Mouse (Mus musculus) common myeloid progenitor, adult 5-6 weeks (primary cell): ENCODE measurements at regions not wholly inside any gene's neighbourhood (a gene's known extent, or its start where the extent isn't known, plus 50 kb on each side); places are given as distances from the start of the nearest gene placed in this dataset.

Experiments
- ATAC-seq: replicated peaks from 2 replicates; pipeline ENCODE4 v1.8.0; 2016; ENCODE audit warnings: low read depth, mild to moderate bottlenecking, moderate TSS enrichment, inconsistent platforms; ENCODE audit not compliant: poor library complexity, severe bottlenecking

DNA sequence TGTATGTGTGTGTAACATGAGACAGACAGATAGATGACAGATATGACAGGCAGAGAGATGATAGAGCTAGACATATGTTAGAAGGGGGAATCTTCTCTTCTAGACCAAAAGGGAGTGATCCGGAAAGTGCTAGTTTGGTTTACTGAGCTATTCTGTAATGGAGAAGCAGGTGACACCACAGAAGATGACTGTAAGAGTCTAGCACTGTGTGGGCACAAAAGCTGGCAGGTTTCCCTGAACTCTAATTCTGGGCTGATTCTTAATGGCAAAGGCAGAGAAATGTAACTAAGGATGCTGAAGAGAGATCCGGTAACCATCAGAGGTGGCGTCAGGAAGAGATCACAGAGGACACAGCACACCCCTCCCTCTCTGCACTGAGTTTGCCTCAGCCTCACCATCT, 136.2 kb downstream of the Gm815 start:
- ATAC-seq, result no peak

- ATAC-seq, result no peak
These were observed 137.2 kb downstream of the Gm815 start for GRCm38 (mm10) chr19:27022917-27023316.

- no peak for ATAC-seq
These were observed 143.2 kb downstream of the Gm815 start for GRCm38 (mm10) chr19:27028834-27029233.

DNA sequence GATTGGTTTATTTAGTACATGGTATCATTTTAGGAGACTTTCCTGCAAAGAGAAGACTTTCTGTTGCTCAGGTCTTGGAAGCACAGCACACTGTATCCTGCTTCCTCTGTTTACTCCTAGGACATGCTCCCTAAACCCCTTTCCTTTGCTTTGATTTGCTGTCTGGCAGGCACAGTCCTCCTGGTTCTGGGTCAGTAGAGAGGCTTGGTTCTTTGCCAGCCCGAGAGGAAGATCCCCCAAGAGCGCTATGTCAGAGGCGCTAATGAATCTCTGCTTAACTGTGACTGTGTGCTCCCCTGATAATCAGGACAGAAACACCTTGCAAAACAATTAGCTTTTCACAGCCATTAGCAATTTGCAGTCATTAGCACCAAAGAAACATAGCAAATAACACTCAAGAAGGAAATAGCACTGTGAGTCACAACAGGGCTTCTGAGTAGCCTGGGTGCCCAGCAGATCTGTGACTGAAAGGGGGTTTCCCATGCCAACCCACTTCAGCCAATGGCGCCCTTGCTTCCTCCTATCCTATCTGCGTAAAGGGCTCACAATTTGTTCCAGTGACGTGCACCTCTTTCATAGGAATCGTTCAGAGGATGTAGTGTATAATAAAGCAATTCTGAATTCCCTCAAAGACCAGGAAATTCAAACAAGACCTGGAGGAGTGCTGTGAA, 145.5 kb downstream of the Gm815 start:
- ATAC-seq, result no peak

DNA sequence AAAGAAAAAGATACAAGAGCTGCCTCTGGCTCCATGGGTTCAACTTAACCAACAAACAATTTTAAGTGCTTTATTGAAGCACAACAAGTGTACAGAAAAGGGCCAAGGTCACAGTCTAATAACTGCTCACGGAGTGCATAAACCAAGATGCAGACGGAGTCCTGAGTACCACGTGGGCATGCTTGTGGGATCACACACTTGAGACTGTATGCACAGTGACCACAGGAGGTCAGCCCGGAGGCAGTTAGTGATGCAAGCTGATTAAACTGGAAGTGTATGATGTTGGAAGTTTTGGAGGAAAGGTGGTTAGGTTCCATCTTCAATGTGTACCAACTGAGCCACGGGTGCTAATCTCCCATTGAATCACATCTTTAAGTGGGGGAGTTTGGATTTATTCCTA, 146.9 kb downstream of the Gm815 start:
- 0 out of 2 replicates have a peak, but pooled peaks have one; percentile 52 for ATAC-seq

- no peak for ATAC-seq
These were observed 152.6 kb downstream of the Gm815 start for GRCm38 (mm10) chr19:27038298-27038697.

GRCm38 (mm10) chr19:27040321-27041025, 154.8 kb downstream of the Gm815 start:
- ATAC-seq, result no peak

DNA sequence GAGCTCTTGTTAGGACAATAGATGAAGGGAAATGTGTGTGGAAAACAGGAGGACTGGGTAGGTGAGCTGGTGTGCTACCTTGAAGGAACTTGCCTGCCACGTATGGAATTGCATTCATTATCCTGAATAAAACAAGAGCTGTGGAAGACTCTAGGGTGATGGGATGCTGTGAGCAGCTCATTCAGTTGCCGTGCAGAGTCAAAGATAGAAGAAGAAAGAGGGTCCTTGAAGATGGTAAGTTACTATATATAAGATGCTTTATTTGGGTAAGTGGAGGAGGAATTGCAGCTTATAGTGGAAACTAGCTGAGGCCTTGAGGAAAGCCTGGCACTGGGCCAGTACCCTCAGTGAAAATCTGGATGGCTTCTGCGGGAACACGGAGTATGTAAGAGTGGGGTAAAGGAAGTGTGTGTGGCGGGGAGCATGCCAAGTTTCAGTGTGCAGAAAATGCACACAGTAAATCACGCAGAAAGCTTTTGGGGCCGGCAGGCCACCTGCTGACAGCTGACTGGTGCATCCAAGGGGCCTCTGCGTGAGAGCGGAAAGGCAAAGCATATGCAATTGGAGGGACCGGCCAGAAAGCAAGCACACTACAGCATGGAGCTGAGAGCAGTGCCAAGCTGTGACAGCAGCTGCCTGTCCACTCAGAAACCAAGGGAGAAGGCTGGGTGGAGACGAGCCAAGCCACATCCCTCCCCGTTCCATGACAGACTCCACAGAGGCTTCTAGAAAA, 149.7 kb upstream of the Vldlr start:
- ATAC-seq, result peak; percentile 90

DNA sequence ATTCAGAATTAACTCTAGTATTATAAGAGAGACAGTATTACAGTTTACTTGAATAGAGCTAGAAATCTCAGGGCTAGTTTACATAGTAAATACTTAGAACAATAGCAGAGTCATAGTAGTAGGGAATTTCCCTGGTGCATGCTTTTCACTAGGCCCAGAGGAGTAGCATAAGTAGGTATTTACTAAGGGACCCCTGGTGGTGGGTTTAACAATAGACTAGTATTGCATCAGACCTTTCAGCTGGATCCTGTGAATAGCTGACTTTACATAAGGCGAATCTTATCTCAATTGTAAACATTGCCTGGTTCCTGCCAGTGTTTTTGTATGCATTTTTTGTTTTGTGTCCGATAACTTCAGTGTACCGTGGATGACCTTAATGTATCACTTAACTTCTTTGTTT, 143.0 kb upstream of the Vldlr start:
- no peak for ATAC-seq

- ATAC-seq, result no peak
These were observed 141.3 kb upstream of the Vldlr start for GRCm38 (mm10) chr19:27075019-27075418.

DNA sequence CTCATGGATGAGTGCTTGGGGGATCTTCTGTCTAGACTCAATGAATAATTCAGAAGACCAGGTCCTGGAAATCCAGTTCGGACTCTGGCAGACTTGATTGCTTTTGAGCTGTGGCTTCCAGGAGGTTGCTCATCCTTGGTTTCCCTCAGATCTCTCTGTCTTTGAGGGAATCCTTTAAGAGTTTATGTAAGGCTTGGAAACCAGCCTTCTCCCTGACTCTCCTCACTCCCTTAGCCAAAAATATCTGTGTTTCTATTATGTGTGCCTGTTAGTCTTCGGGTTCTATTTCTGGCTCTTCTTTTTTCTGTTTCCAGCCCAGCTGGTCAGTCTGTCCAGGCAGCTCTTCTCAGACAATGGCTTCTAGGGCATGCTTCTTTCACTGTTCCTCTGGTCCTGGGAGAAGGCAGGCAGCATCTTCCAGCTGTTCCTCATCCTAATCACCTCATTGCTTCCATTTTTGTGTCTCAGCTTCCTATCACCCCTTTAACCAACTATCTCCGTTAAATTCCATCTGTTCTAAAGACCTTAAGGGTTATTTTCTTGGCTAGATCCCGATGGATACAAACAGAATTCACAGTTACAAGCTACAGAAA, 139.3 kb upstream of the Vldlr start:
- ATAC-seq, result no peak

GRCm38 (mm10) chr19:27087344-27087743, 128.9 kb upstream of the Vldlr start:
- ATAC-seq, result no peak

DNA sequence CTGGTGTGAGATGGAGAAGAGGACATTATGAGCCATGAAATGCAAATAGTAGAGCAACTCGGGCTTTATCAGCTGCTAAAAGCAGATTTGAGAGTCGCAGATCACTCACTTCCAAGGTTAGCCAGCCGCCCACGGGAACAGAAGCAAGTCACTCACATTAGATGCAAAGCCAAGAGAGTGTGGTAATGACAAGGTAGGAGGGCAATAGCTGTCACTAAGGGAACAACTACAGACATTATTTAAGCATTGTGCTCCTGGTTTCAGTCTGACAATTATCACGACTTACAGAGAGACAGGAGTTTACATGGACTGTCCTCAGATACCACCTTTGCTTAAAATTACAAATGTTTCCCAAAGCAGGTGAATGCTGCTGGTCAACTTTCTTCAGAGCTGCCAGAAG, 128.5 kb upstream of the Vldlr start:
- ATAC-seq, result no peak

DNA sequence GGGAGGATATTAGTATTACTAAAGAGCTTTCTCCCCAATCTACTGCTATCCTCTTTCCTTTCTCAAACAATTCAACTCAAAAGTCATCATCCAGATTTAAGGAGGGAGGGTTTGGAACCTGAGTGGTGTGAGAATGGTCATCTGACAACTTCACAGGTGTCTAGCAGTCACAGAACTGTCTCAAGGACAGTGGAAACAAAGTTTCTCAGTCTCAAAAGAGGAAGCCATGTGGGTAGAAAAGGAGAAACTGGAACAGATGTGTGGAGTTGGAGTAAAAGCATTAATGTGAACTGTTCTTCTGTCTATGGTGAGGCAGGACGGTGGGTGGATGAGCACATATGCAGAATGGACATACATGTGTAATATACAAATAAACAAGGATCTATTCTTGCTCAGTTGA, 127.2 kb upstream of the Vldlr start:
- ATAC-seq, result peak; percentile 50

DNA sequence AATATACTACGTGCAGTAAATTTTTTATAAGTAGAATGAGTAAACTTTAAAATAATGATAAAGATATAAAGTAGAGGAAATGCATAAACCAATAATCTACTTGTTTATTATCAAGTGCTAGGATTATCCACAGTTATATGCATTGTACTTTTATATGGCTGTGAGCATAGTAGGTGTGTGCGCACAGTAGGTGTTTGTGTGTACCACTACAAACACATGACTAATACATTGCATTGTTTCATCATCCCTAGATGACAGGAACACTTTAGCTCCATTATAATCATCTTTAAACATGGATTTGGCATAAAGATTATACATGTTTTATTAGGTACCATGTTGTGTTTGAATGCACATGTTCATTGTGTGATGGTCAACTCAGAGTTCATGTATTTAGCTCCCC, 124.7 kb upstream of the Vldlr start:
- no peak for ATAC-seq

DNA sequence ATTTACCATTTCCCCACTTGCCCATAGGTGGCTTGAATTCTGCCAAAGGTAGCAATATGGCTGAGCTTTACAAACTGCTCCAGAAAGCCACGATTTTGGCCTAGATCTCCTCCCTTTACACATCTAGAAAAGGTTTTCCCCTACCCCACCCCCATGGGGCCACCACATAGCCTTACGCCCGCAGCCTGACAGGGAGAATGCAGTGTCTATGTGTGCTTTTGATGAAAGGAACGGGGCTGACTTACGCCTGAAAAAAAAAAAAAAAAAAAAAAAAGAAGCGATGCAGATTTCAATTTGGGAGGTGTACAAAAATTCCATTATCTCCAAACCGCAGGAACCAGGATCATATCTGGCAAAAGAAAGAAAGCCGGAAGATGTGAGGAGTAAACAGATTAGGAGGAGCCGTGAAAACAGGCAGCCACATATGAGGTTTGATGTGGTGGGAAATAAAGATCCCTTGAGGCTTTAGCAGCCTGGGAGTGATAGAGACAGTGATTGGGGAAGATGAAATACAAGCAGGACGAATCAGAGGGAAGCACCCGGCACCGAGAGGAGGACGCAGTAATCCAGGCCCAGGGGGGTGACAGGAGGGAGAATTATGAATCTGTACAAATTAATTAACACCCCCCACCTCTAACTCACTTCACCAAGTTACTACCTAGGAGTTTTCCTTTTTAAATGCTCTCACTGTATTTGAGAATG, 121.4 kb upstream of the Vldlr start:
- ATAC-seq, result no peak

DNA sequence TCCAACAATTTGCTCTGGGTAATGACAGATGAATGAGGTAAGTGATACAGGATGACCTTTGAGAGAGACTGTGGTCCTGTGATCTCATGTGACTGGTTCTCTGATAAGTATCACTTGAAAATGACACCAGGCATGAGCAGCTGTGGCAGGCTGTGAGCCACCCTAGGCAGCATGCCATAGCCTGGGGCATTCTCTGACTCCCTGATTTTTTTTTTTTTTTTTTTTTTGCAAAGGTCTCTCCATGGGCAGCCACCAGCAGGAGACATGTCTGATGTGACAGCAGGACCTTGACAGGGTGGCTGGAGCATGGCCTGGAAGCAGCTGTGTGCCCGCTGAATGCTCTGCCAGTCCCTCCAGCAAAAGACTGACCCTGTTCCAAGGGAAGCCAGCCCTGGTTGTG, 116.4 kb upstream of the Vldlr start:
- 0 out of 2 replicates have a peak, but pooled peaks have one; percentile 15 for ATAC-seq

DNA sequence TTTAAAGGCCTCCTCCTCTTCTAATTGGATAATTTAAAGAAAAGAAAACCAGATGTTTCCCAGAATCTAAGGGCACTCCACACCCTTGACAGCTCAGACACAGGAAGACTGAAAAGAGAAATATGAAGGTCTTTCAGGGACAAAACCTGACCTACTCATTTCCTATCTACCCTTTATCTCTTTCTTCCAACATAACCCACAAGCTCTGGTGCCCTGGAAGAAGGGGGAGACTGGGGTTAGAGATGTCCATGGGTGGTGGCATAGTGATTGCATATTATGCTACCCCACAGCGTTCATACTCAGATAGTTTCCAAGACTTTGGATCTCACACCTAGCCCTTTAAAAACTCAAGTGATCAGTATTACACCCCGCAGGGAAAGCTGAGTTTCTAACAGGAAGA, 105.8 kb upstream of the Vldlr start:
- peak; percentile 93 for ATAC-seq

DNA sequence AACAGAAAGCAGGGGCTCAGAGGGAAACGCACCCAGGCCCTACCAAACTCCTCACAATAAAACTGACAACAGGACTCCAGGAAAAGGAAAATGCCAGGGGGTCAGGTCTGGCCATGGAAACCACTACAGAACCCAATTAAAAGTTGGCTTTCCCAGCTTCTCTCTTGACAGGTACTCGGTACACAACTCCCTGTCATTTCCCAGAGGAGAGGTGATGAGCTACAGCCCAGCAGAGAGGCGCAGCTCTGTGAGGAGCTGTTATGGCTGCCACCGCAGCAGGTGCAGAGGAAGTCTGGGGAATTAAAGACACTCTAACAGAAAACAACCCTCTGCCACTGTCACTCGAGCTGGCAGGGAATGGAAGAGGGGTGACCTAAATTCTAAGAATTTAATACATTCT, 95.4 kb upstream of the Vldlr start:
- no peak for ATAC-seq

- ATAC-seq, result no peak
These were observed 93.9 kb upstream of the Vldlr start for GRCm38 (mm10) chr19:27122348-27122747.
